Mouse (Mus musculus) embryonic facial prominence, embryonic 13.5 days (tissue): Measurements from ENCODE around the gene Pmm1. TPM values are rescaled to one million over a fixed set of nuclear protein-coding genes. Genes with fewer than 3 reads are reported as not detected.

ENCODE experiments used
- ATAC-seq: fragments of 200-750 bp; cut with Nextera tagmentation; 2 replicates; pipeline ENCODE4 v1.8.0; 2017; ENCODE audit warnings: low read depth; ENCODE audit not compliant: insufficient number of reproducible peaks, insufficient read depth, low FRiP score, low TSS enrichment
- H3K27ac ChIP-seq: fragments of 300-500 bp; sonication (generic); 2 replicates; pipeline ENCODE4 v1.5.1; 2015; ENCODE audit warnings: moderate library complexity, mild to moderate bottlenecking, inconsistent platforms
- H3K27me3 ChIP-seq: fragments of 300-500 bp; sonication (generic); 2 replicates; pipeline ENCODE4 v1.6.1; 2015; ENCODE audit warnings: mild to moderate bottlenecking, inconsistent platforms
- H3K36me3 ChIP-seq: fragments of 300-500 bp; sonication (generic); 2 replicates; pipeline ENCODE4 v1.6.1; 2015; ENCODE audit warnings: mild to moderate bottlenecking, inconsistent platforms
- H3K4me1 ChIP-seq: fragments of 300-500 bp; sonication (generic); 2 replicates; pipeline ENCODE4 v1.6.1; 2015; ENCODE audit warnings: inconsistent platforms
- H3K4me2 ChIP-seq: fragments of 300-500 bp; sonication (generic); 2 replicates; pipeline ENCODE4 v1.6.1; 2015; ENCODE audit warnings: moderate library complexity, mild to moderate bottlenecking, inconsistent platforms
- H3K4me3 ChIP-seq: fragments of 300-500 bp; sonication (generic); 2 replicates; pipeline ENCODE4 v1.5.1; 2015; ENCODE audit warnings: mild to moderate bottlenecking, inconsistent platforms
- H3K9ac ChIP-seq: fragments of 300-500 bp; sonication (generic); 2 replicates; pipeline ENCODE4 v1.6.1; 2015; ENCODE audit warnings: mild to moderate bottlenecking, inconsistent platforms
- H3K9me3 ChIP-seq: fragments of 300-500 bp; sonication (generic); 2 replicates; pipeline ENCODE4 v1.6.1; 2016; ENCODE audit warnings: inconsistent platforms
- WGBS: fragments of 180-500 bp; shearing (Covaris S2); methylation state at CpG from one replicate; pipeline ENCODE4 v1.1.7; 2015; ENCODE audit warnings: mixed read lengths; 5-methylcytosine and 5-hydroxymethylcytosine counted together
- polyA plus RNA-seq: library from polyadenylated mRNA; unstranded; fragments of >200 nt; fragmentation: Nextera tagmentation; extraction: Ambion mirVana; gene quantifications from 2 replicates; pipeline ENCODE4 v1.2.1, GENCODE M21; 2015

The Pmm1 gene
- polyA plus RNA-seq, 1 experiment from 2014 or later: 30.0 TPM

GRCm38 (mm10) chr15:81954716-81955115 lies 6.0 kb downstream of the Pmm1 start:
- Histone ChIP-seq H3K9ac (no peak overlapping the region), H3K4me1 (peaks cover 3% of the 10 kb centered on the region), H3K4me3 (no peak overlapping the region), H3K4me2 (no peak overlapping the region), H3K27ac (no peak overlapping the region), H3K36me3 (peaks cover 39% of the 10 kb centered on the region), H3K9me3 (no peaks in the 10 kb centered on the region), H3K27me3 (no peaks in the 10 kb centered on the region)
- no peak for ATAC-seq
- 92% methylated on average over 6 of the region's 6 CpGs for WGBS

DNA sequence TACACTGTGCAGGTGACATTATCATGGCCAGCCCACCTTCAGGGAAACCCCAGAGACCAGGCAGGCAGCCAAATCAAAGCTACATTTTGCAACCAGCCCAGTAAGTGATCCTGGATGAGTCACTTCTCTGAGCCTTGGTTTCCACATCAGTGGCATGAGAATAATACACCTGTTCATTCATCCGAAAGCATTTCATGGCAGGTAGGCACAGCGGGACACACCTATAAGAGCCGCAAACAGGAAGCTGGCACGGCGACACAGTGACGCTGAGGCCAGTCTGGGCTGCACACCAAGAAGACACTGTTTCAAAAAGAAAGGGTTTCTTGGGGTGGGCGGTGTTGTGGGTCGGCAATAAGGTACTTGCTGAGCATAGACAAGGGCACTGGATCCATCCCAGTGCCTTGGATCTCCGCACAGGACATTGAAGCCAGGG lies 6.6 kb downstream of the Pmm1 start:
- H3K4me2 ChIP-seq: no peak overlapping the region
- peaks cover 39% of the 10 kb centered on the region for H3K36me3 ChIP-seq
- no peaks in the 10 kb centered on the region for H3K27me3 ChIP-seq
- WGBS: 95% methylated on average over 9 of the region's 9 CpGs
- no peak overlapping the region for H3K4me3 ChIP-seq
- no peak overlapping the region for H3K9ac ChIP-seq
- no peak for ATAC-seq
- no peak overlapping the region for H3K27ac ChIP-seq
- H3K4me1 ChIP-seq: no peaks in the 10 kb centered on the region
- H3K9me3 ChIP-seq: no peaks in the 10 kb centered on the region

DNA sequence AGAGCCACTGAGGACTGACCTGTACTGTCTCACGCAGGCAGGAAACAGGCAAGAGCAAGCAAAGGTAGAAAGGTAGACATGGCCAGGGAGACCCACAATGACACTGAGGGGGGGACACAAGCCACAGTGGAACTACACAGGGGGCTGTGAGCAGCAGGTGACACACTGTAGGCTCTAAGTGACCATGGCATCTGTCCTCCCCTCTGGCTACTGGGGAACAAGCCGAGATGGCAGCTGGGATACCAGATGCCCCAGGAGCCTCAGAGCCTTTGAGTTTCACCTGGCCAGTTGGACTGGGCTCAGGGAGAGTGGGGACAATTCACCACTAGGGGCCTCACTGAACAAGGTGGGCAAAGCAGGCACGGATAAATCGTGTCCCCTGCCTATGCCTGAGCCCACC lies 8.4 kb downstream of the Pmm1 start:
- H3K27ac ChIP-seq: no peak overlapping the region
- H3K4me3 ChIP-seq: no peak overlapping the region
- no peaks in the 10 kb centered on the region for H3K9me3 ChIP-seq
- 79% methylated on average over 4 of the region's 4 CpGs for WGBS
- H3K4me1 ChIP-seq: no peaks in the 10 kb centered on the region
- ATAC-seq: no peak
- no peak overlapping the region for H3K9ac ChIP-seq
- no peaks in the 10 kb centered on the region for H3K27me3 ChIP-seq
- H3K36me3 ChIP-seq: peaks cover 39% of the 10 kb centered on the region
- no peak overlapping the region for H3K4me2 ChIP-seq

DNA sequence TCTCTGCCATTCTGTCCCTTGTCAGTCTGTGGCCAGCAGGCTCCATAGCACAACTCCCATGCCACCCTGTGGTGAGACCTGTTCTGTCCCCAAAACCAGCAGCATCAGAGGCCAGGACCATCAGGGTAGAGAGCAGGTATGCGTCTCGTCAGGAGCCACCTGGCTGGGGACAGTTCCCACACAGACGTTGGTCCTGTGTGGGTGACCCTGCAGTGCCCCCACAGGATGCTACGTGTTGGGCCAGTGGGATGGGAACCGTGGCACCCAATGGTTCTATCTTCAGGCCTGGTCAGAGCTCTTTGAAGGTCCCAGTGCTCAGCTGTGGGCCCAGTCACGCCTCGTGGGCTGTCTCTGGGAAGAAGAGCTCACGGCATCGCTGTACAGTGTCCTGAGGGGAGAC lies 9.6 kb downstream of the Pmm1 start:
- Histone ChIP-seq H3K4me2 (no peak overlapping the region), H3K9ac (no peak overlapping the region), H3K27ac (no peak overlapping the region), H3K4me3 (no peak overlapping the region), H3K4me1 (no peaks in the 10 kb centered on the region), H3K27me3 (no peaks in the 10 kb centered on the region), H3K36me3 (peaks cover 38% of the 10 kb centered on the region), H3K9me3 (no peaks in the 10 kb centered on the region)
- no peak for ATAC-seq
- 90% methylated on average over 9 of the region's 9 CpGs for WGBS

GRCm38 (mm10) chr15:81950716-81951115 lies 10.0 kb downstream of the Pmm1 start:
- no peak overlapping the region for H3K27ac ChIP-seq
- no peak overlapping the region for H3K4me3 ChIP-seq
- ATAC-seq: no peak
- no peaks in the 10 kb centered on the region for H3K27me3 ChIP-seq
- H3K9ac ChIP-seq: no peak overlapping the region
- H3K4me1 ChIP-seq: no peaks in the 10 kb centered on the region
- peaks cover 34% of the 10 kb centered on the region for H3K36me3 ChIP-seq
- 84% methylated on average over 5 of the region's 5 CpGs for WGBS
- no peaks in the 10 kb centered on the region for H3K9me3 ChIP-seq
- no peak overlapping the region for H3K4me2 ChIP-seq

DNA sequence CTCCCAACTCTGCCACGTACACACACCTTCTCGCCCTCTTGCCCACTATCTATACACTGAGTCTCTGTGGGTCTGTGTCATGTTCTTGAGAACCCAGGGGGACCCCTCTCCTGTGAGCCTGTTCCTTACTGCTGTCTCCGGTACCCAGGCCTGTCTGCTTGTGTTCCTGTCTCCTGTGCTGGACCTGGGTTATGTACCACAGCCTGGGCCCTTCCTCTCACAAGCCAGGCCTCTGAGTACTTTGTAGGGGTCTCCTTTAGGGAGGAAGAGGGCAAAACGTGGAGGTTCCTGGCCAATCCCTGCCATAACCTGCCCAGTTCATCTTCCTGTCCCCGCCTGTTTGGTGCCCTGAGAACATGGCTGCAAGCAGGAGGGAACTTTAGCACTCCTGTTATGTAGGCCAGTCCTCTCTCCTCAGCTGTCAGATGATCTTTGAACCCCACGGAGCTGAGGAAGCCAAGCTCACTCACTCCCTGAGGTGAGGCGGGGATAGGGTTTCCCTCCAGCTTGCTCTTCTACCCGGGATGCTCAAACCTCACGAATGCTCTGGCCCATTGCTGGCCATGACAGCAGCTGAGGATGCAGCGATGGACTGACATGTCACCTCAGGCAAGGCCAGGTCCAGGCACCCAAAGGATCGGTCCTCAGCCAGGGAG lies 11.1 kb downstream of the Pmm1 start:
- H3K9ac ChIP-seq: no peak overlapping the region
- H3K4me1 ChIP-seq: peaks cover 5% of the 10 kb centered on the region; the same call in 1 of the 2 replicates
- 67% methylated on average over 11 of the region's 11 CpGs for WGBS
- H3K9me3 ChIP-seq: no peaks in the 10 kb centered on the region
- peaks cover 23% of the 10 kb centered on the region for H3K36me3 ChIP-seq
- no peak overlapping the region for H3K4me2 ChIP-seq
- no peaks in the 10 kb centered on the region for H3K27me3 ChIP-seq
- ATAC-seq: no peak
- H3K4me3 ChIP-seq: no peak overlapping the region
- no peak overlapping the region for H3K27ac ChIP-seq

GRCm38 (mm10) chr15:81949076-81949475 lies 11.7 kb downstream of the Pmm1 start:
- Histone ChIP-seq H3K36me3 (peaks cover 17% of the 10 kb centered on the region), H3K4me2 (no peak overlapping the region), H3K9ac (no peak overlapping the region), H3K9me3 (no peaks in the 10 kb centered on the region), H3K4me3 (no peak overlapping the region), H3K27ac (no peak overlapping the region), H3K27me3 (no peaks in the 10 kb centered on the region), H3K4me1 (peaks cover 5% of the 10 kb centered on the region; the same call in 1 of the 2 replicates)
- no peak for ATAC-seq
- 89% methylated on average over 10 of the region's 10 CpGs for WGBS

- 12% methylated on average over 9 of the region's 9 CpGs for WGBS
- Histone ChIP-seq H3K4me1 (peaks cover 11% of the 10 kb centered on the region), H3K4me2 (no peak overlapping the region), H3K4me3 (no peak overlapping the region), H3K9me3 (no peaks in the 10 kb centered on the region), H3K9ac (no peak overlapping the region), H3K36me3 (no peaks in the 10 kb centered on the region; the same call in 1 of the 2 replicates), H3K27me3 (no peaks in the 10 kb centered on the region), H3K27ac (no peak overlapping the region)
- no peak for ATAC-seq
Observed at GRCm38 (mm10) chr15:81943176-81943749, 17.5 kb downstream of the Pmm1 start.

DNA sequence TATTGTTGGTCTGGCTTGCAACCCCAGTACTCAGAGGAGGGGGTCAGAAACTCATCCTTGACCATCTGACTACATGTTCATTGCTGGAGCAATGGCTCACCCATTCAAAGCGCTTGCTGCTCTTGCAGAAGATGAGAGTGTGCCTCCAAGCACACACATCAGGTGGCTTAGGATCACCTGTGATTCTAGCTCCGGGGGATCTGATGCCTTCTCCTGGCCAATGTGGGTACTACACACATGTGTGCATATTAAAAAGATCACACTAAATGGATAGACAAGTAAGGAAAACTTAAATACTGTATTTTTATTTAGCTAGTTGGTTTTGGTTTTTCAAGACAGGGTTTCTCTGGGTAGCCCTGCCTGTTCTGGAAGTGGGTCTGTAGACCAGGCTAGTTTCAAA lies 19.7 kb downstream of the Pmm1 start:
- no peak for ATAC-seq
- Histone ChIP-seq H3K36me3 (no peaks in the 10 kb centered on the region), H3K4me2 (no peak overlapping the region), H3K4me3 (no peak overlapping the region), H3K4me1 (peaks cover 32% of the 10 kb centered on the region), H3K9me3 (no peaks in the 10 kb centered on the region), H3K9ac (no peak overlapping the region), H3K27me3 (peaks cover 4% of the 10 kb centered on the region; the same call in 1 of the 2 replicates), H3K27ac (no peak overlapping the region)
- WGBS: 89% methylated on average over 2 of the region's 2 CpGs

GRCm38 (mm10) chr15:81940219-81940618 lies 20.5 kb downstream of the Pmm1 start:
- no peak for ATAC-seq
- Histone ChIP-seq H3K4me2 (no peak overlapping the region), H3K27ac (no peak overlapping the region), H3K4me3 (no peak overlapping the region), H3K36me3 (no peaks in the 10 kb centered on the region), H3K9ac (0 out of 2 replicates have a peak overlapping the region, but pooled peaks have one; percentile 11), H3K4me1 (peaks cover 27% of the 10 kb centered on the region), H3K9me3 (no peaks in the 10 kb centered on the region), H3K27me3 (peaks cover 4% of the 10 kb centered on the region; the same call in 1 of the 2 replicates)
- 92% methylated on average over 5 of the region's 5 CpGs for WGBS

GRCm38 (mm10) chr15:81939774-81940173 lies 21.0 kb downstream of the Pmm1 start:
- Histone ChIP-seq H3K9ac (no peak overlapping the region), H3K36me3 (no peaks in the 10 kb centered on the region), H3K27me3 (peaks cover 4% of the 10 kb centered on the region; the same call in 1 of the 2 replicates), H3K4me2 (no peak overlapping the region), H3K9me3 (no peaks in the 10 kb centered on the region), H3K4me1 (peaks cover 27% of the 10 kb centered on the region), H3K4me3 (no peak overlapping the region), H3K27ac (no peak overlapping the region)
- no peak for ATAC-seq
- 91% methylated on average over 4 of the region's 4 CpGs for WGBS

- Histone ChIP-seq H3K4me2 (no peak overlapping the region), H3K27ac (no peak overlapping the region), H3K36me3 (no peaks in the 10 kb centered on the region), H3K9ac (no peak overlapping the region), H3K4me1 (peaks cover 27% of the 10 kb centered on the region), H3K9me3 (no peaks in the 10 kb centered on the region), H3K4me3 (no peak overlapping the region), H3K27me3 (peaks cover 4% of the 10 kb centered on the region; the same call in 1 of the 2 replicates)
- no peak for ATAC-seq
- 86% methylated on average over 10 of the region's 10 CpGs for WGBS
Observed at GRCm38 (mm10) chr15:81939157-81939715, 21.5 kb downstream of the Pmm1 start.
